Mouse (Mus musculus) midbrain, embryonic 12.5 days (tissue): Measurements from ENCODE around the gene Lenep. TPM values are rescaled to one million over a fixed set of nuclear protein-coding genes. Genes with fewer than 3 reads are reported as not detected.

Experiments used
- ATAC-seq: fragments of 200-750 bp; cut with Nextera tagmentation; 2 replicates; pipeline ENCODE4 v1.8.0; 2017; ENCODE audit warnings: low read depth, moderate TSS enrichment, moderate library complexity; ENCODE audit not compliant: low FRiP score
- H3K27ac ChIP-seq: fragments of 300-500 bp; sonication (generic); replicated peaks from 2 replicates; pipeline ENCODE4 v1.5.1; 2016; ENCODE audit warnings: mild to moderate bottlenecking
- H3K27me3 ChIP-seq: fragments of 300-500 bp; sonication (generic); 2 replicates; pipeline ENCODE4 v1.6.1; 2016; ENCODE audit warnings: mild to moderate bottlenecking
- H3K36me3 ChIP-seq: fragments of 300-500 bp; sonication (generic); 2 replicates; pipeline ENCODE4 v1.6.1; 2016
- H3K4me1 ChIP-seq: fragments of 300-500 bp; sonication (generic); 2 replicates; pipeline ENCODE4 v1.6.1; 2016
- H3K4me2 ChIP-seq: fragments of 300-500 bp; sonication (generic); replicated peaks from 2 replicates; pipeline ENCODE4 v1.6.1; 2016; ENCODE audit warnings: mild to moderate bottlenecking, moderate library complexity
- H3K4me3 ChIP-seq: fragments of 300-500 bp; sonication (generic); 2 replicates; pipeline ENCODE4 v1.5.1; 2016; ENCODE audit warnings: mild to moderate bottlenecking
- H3K9ac ChIP-seq: fragments of 300-500 bp; sonication (generic); replicated peaks from 2 replicates; pipeline ENCODE4 v1.6.1; 2016; ENCODE audit warnings: mild to moderate bottlenecking, moderate library complexity
- H3K9me3 ChIP-seq: fragments of 300-500 bp; sonication (generic); 2 replicates; pipeline ENCODE4 v1.6.1; 2016; ENCODE audit warnings: mild to moderate bottlenecking
- WGBS: fragments of 180-500 bp; shearing (Covaris S2); methylation state at CpG from one replicate; pipeline ENCODE4 v1.1.7; 2016; 5-methylcytosine and 5-hydroxymethylcytosine counted together
- polyA plus RNA-seq: library from polyadenylated mRNA; unstranded; fragments of >200 nt; fragmentation: Nextera tagmentation; extraction: Ambion mirVana; gene quantifications from 2 replicates; pipeline ENCODE4 v1.2.1, GENCODE M21; 2016

Lenep gene
- polyA plus RNA-seq, 1 experiment from 2014 or later, result 1.5 TPM

DNA sequence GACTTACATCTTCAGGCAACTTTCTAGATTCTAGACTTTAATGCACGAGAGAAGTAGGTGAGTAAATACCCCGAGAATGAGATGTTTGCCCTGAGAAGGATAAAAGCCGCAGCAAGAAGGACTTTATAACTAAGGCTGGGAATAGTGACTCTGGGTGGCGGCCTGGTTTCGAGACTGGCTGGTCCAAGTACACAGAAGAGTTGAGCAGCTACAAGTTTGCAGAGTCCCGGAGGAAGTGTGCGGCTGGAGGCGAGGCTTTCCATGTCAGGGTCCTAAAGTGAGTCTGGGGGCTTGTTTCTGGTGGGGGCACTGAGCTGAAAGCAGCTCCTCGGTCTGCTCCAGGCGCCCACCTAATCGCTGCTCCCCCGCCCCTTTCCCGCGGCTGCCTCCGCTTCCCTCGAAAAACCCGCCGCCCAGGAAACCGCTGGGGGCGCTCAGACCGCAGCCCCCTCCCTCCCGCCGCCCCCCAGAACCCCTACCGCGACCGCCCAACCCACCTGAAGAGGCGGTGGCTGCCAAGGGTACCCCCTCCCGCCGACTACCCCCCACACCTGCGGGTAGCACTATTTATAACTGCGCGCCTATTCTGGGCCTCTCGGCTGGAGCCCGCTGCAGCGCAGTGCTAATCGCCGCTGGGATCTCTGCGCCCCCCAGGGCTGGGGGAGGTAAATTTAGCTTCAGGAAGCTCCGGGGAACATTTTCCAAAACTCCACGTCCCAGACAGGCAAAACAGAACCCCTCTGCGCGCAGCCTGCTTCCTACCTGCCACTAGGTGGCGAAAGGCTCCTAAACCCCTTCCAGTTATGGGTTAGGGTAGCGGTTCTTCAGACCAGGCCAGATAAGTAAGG lies 6.6 kb downstream of the Lenep start:
- 1% methylated on average over 36 of the region's 44 CpGs for WGBS
- H3K4me3 ChIP-seq, result peak overlapping the region; percentile 58
- no peak overlapping the region for H3K27ac ChIP-seq
- no peak for ATAC-seq
- H3K27me3 ChIP-seq, result peaks cover 31% of the 10 kb centered on the region
- peaks cover 53% of the 10 kb centered on the region for H3K4me1 ChIP-seq
- peak overlapping the region; percentile 62 for H3K9ac ChIP-seq
- H3K9me3 ChIP-seq, result no peaks in the 10 kb centered on the region
- H3K36me3 ChIP-seq, result no peaks in the 10 kb centered on the region
- peak overlapping the region; percentile 100 for H3K4me2 ChIP-seq

DNA sequence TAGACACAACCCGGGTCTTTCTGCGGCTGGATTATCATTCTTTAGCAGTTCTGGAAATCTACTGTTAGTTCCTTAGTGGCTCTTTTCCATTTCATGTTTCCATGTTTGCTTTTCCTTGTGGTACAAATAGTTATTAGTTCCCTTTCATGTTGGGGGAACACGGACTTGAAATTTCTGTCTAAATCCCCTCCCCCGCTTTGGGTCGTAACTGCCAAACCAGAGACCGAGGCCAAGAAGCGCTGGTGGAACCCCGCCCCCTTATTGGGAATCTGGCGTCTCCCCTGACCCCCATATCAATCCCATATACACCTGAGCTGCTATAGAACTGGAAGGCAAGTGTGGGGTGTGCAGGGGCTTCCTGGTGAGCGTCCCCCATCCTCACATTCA lies 7.2 kb downstream of the Lenep start:
- no peaks in the 10 kb centered on the region for H3K9me3 ChIP-seq
- no peaks in the 10 kb centered on the region for H3K36me3 ChIP-seq
- no peak for ATAC-seq
- H3K4me3 ChIP-seq, result peak overlapping the region; percentile 58
- H3K9ac ChIP-seq, result 0 out of 2 replicates have a peak overlapping the region, but pooled peaks have one; percentile 8
- 2% methylated on average over 10 of the region's 10 CpGs for WGBS
- H3K4me1 ChIP-seq, result peaks cover 59% of the 10 kb centered on the region
- H3K27me3 ChIP-seq, result peaks cover 37% of the 10 kb centered on the region
- H3K27ac ChIP-seq, result no peak overlapping the region
- H3K4me2 ChIP-seq, result peak overlapping the region; percentile 100

DNA sequence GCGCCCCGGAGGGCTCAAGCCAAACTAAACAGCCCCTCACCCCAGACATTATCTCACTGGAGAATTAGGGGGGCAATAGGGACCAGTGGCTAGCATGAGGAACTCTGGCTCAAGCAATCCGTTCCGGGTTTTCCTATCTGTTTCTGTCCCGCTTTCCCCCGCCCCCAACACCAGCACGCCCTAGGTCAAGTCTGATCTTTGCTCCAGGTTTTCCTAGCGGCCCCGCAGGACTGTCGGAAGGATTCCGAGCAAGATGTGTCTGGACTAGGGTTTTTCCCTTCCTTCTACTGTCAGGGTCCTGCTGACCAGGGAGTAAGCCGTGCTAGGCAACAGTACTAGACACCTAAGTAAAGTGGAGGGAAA lies 7.7 kb downstream of the Lenep start:
- Histone ChIP-seq H3K4me1 (peaks cover 64% of the 10 kb centered on the region), H3K4me2 (peak overlapping the region; percentile 100), H3K27me3 (peaks cover 42% of the 10 kb centered on the region), H3K36me3 (no peaks in the 10 kb centered on the region), H3K9ac (0 out of 2 replicates have a peak overlapping the region, but pooled peaks have one; percentile 37), H3K4me3 (peak overlapping the region; percentile 58), H3K9me3 (no peaks in the 10 kb centered on the region), H3K27ac (no peak overlapping the region; the same call in 1 of the 2 replicates)
- 0 out of 2 replicates have a peak, but pooled peaks have one; percentile 2 for ATAC-seq
- under 1% methylated on average over 12 of the region's 12 CpGs for WGBS

DNA sequence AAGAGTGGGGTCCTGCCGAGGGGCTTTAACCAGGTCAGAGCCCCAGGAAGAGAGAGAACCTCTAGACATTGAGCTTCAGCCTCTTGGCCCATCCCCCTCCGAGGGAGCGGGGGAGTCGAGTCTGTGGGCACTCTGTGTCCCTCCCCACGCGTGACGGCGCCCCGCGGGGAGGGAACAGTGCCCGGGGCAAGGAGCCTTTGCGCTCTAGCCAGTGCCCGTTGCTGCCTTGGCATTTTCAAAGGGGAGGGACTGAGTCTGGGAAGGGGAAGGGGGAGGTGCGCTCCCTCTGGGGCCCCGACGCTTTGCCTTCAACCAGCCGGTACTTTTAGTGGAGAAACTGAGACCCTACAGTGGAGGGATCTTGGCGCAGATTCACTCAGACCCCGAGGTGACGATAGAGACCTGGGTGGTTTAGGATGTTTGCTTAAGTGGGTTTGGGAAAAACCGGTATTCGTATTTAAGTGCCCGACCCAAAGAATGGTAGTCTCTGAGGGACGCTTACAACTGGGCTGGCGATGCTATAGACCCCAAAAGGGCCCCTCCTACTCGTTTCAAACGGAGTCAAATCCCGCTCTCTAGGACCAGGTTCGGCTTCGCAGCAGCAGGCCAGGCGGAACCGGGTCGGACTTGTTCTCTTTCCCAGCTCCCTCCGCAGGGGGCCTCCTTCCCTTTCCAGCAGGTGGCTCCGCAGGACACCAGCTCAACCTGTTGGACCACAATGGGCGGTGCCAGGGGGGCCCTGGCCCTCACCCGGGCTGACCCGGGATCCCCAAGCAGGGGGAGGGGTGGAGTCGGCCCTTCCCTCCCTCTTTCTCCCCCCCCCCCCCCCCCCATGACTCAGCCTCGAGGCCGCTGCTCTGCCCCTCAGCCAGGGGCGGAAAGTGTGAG lies 8.3 kb downstream of the Lenep start, which contains the start of gene Zbtb7b:
Gene Zbtb7b (minus strand): TSS at position 771 of the 888 bp plus-strand sequence.
- H3K9ac ChIP-seq, result peak within 1 kb of the TSS; percentile 50
- H3K4me1 ChIP-seq, result peaks cover 64% of the 10 kb centered on the region
- peak within 1 kb of the TSS; percentile 58 for H3K4me3 ChIP-seq
- ATAC-seq, result peak; percentile 58
- H3K27ac ChIP-seq, result peak within 1 kb of the TSS; percentile 70
- peaks cover 42% of the 10 kb centered on the region for H3K27me3 ChIP-seq
- H3K36me3 ChIP-seq, result no peaks in the 10 kb centered on the region
- H3K4me2 ChIP-seq, result peak within 1 kb of the TSS; percentile 100
- H3K9me3 ChIP-seq, result no peaks in the 10 kb centered on the region
- under 1% methylated on average over 40 of the region's 42 CpGs for WGBS

DNA sequence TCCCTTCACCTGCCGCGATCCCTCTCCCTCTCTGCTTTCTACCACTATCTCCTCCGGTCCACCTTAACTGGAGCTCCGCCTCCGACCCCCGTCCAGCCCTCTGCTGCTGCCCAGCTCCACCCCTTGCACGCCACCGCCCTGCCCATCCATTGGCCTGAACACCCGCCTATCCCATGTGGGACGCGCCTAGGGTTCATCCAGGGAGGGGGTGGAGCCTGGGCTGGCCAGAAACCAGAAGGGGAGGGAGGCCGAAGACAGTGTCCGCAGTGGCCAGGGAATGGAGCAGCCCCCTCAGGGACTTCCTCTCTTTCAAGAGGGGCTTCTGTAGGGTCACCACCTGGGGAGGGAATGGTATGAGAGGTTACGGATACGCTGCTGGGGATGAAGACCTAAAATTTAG lies 9.0 kb downstream of the Lenep start:
- Histone ChIP-seq H3K4me2 (peak overlapping the region; percentile 100), H3K36me3 (no peaks in the 10 kb centered on the region), H3K9me3 (no peaks in the 10 kb centered on the region), H3K4me3 (peak overlapping the region; percentile 58), H3K27ac (peak overlapping the region; percentile 70), H3K4me1 (peaks cover 64% of the 10 kb centered on the region), H3K9ac (peak overlapping the region; percentile 50; the same call in 1 of the 2 replicates), H3K27me3 (peaks cover 42% of the 10 kb centered on the region)
- peak; percentile 96 for ATAC-seq
- 0% methylated on average over 15 of the region's 15 CpGs for WGBS

DNA sequence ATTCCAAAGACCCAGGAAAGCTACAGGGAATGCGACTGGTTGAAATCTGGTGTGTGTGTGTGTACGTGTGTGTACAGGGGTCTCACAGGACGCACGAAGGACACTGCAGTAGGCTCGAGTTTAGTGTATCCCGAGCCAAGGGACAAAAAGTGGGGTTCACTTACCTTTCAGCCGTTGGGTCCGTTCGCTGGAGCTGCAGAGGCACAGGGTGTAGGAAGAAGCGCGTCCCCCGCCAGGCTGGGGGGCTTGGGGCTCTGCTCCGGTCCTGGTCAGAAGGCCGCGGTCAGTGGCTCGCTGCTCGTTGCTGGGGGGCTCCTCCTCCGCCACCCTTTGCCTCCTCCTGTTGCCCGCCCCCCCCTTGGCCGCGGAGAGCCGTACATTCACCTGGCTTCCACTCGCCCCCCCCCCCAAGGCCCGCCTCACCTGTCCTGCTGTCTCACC lies 9.7 kb downstream of the Lenep start:
- H3K4me3 ChIP-seq, result peak overlapping the region; percentile 58
- H3K9ac ChIP-seq, result 0 out of 2 replicates have a peak overlapping the region, but pooled peaks have one; percentile 31
- H3K27ac ChIP-seq, result no peak overlapping the region
- H3K4me2 ChIP-seq, result peak overlapping the region; percentile 100
- peaks cover 46% of the 10 kb centered on the region for H3K27me3 ChIP-seq
- H3K36me3 ChIP-seq, result no peaks in the 10 kb centered on the region
- no peak for ATAC-seq
- H3K4me1 ChIP-seq, result peaks cover 64% of the 10 kb centered on the region
- H3K9me3 ChIP-seq, result no peaks in the 10 kb centered on the region
- WGBS, result under 1% methylated on average over 21 of the region's 24 CpGs

DNA sequence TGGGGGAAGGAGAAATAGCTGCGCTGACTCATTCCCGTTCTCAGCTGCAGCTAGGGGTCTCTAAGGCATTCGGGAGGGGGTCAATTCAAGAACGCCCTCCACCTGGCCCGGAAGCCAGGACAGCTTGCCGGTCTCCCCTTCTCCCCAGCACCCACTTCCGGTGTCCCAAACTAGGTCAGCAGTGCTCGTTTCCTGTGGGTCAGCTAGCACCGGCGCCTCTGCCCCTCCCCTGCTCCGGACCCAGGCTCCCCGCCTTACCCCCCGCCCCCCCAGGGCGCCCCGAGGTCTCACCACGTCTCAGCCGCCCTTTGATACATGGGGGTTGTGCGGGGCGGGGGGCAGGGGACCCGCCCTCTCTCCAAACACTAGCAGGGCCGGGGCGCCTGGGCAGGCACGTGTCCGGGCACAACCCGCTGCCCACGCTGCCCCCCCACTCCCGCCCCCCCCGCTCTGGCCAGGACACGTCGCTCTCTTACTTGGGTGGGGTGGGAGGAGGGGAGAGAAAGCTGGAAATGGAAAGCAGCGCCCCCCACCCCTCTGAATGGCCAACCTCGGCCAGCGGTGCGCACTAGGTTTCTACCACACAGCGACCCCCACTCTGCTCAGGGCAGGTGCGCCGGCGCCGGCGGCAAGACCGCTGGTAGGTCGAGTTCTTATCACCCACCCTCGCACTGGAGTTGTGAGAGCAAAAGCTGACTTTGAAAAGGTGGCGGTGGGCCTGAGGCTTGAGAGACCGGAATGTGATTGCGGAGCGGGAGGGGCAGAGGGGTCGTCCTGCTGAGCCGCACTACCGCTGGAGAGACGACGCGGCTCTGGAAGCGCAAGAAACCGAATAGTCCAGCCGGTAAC lies 10.7 kb downstream of the Lenep start:
- peaks cover 66% of the 10 kb centered on the region for H3K4me1 ChIP-seq
- H3K27ac ChIP-seq, result no peak overlapping the region

DNA sequence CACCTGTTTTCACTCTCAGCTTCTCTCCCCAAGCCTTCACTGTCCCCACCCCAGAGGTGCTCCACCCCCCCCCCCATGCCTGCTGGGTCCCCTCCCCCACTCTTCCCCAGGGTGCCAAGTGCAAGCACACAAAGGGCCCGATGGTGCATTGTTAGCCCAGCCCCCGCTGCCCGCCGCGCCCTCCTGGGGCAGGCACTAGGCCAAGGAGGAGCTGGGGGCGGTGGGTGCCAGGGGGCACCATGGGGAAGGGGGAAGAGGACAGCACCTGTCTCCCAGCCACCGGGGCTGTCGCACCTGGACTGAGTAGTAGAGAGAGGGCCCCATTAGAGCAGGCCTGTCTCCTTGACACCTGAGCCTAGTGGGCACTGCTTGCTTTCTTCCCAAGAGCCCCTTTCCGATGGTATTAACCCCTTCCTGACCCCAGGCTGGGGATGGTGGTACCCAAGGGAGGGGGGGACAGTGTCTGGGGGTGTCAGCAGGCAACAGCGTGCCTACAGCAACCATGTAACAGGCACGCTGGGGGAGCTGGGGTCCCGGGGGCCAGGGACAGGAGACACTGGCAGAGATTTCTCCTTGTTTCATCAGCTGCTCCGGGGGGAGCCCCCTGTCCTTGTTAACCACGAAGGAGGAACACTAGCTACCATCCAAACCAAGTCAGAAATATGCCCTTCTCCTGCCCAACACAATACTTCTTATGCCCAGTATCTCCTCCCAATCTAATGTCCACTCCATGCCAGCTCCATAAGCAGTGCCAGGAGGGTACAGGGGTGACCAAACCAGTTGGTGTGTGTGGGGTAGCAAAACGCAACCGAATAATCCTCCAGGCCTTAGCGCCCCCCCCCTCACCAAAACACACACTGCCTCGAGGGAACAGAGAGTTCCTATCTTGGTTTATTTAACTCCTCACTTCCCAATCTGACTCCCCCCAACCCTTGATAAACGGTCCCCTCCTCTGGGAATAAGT lies 11.6 kb downstream of the Lenep start:
- Histone ChIP-seq H3K4me2 (peak overlapping the region; percentile 100), H3K36me3 (no peaks in the 10 kb centered on the region), H3K9ac (peak overlapping the region; percentile 65; the same call in 1 of the 2 replicates), H3K27ac (no peak overlapping the region), H3K4me1 (peaks cover 59% of the 10 kb centered on the region), H3K9me3 (no peaks in the 10 kb centered on the region), H3K4me3 (peak overlapping the region; percentile 58), H3K27me3 (peaks cover 46% of the 10 kb centered on the region)
- ATAC-seq, result no peak
- 15% methylated on average over 19 of the region's 19 CpGs for WGBS

More for the DNA sequence above, 10.7 kb downstream of the Lenep start:
- Histone ChIP-seq H3K9me3 (no peaks in the 10 kb centered on the region), H3K4me3 (peak overlapping the region; percentile 58), H3K4me2 (peak overlapping the region; percentile 100), H3K27me3 (peaks cover 49% of the 10 kb centered on the region), H3K36me3 (no peaks in the 10 kb centered on the region), H3K9ac (peak overlapping the region; percentile 65)
- no peak for ATAC-seq
- WGBS, result under 1% methylated on average over 55 of the region's 56 CpGs

DNA sequence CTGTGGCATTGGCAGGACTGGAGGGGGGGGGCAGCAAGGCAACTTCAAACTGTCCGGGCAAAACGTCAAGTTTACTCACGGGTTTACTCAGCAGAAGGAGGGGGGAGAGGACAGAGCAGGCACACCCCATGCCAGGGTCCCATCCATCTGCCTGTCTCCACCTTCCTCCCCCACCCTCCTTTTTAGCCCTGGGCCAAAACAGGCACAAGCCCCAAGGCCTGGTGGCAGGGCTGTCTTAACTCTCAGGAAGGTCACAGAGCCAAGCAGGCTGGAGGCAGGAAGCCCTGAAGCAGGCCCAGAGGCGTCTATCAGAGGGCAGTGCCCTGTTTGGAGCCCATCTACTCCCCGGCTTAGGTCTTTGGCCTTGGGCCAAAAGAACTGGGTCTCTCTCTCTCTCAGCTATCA lies 12.5 kb downstream of the Lenep start:
- no peak overlapping the region for H3K27ac ChIP-seq
- H3K9me3 ChIP-seq, result no peaks in the 10 kb centered on the region
- no peaks in the 10 kb centered on the region for H3K36me3 ChIP-seq
- peaks cover 51% of the 10 kb centered on the region for H3K4me1 ChIP-seq
- H3K27me3 ChIP-seq, result peaks cover 40% of the 10 kb centered on the region
- no peak overlapping the region for H3K4me3 ChIP-seq
- 68% methylated on average over 3 of the region's 5 CpGs for WGBS
- no peak overlapping the region for H3K4me2 ChIP-seq
- no peak overlapping the region for H3K9ac ChIP-seq
- no peak for ATAC-seq

DNA sequence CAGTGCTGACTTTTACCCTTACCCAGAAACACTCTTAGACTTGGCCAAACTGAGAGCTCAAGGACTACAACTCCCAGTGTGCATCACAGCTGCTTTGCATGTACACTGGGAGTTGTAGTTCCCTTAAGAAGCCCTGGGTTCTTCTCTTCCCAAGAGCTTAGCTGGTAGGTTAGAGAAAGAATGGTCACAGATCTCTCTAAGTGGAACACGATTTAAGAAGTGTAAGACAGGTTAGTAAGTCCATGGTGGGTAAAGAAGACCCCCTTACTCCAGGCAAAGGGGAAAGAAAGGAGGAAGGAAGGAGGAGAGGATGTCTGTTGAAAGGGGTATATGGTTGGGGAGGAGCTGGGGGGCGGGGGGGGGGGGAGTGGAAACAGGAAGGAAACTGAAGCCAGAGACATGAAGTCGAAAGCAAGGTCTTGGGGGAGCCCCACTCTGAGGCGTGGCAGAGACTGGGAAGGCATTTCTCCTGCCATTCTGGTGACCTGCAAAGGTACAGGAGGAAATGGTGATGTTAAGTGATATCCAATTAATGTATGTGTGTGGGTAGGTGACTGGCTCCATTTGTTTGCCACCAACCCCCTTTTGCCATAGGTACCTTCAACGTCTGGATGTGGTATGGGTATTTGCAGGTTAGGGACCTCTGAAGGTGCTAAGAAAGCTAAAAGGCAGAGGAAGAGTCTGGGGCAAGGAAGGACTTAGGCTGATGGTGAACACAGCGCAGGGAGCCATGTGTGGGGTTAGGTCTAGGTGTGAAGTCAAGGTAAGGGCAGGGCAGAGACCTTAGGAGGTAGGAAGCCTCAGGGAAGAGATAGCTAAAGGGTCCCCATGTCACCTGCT lies 13.5 kb downstream of the Lenep start:
- H3K27ac ChIP-seq, result no peak overlapping the region
- no peak overlapping the region for H3K4me2 ChIP-seq
- ATAC-seq, result no peak
- H3K36me3 ChIP-seq, result no peaks in the 10 kb centered on the region
- WGBS, result 75% methylated on average over 5 of the region's 6 CpGs
- H3K4me3 ChIP-seq, result no peak overlapping the region
- peaks cover 51% of the 10 kb centered on the region for H3K4me1 ChIP-seq
- H3K9me3 ChIP-seq, result no peaks in the 10 kb centered on the region
- H3K9ac ChIP-seq, result no peak overlapping the region
- peaks cover 40% of the 10 kb centered on the region for H3K27me3 ChIP-seq
